Comparison of ENCODE assay signal across 8 mouse cellular contexts in genomic region chr9:45572787-45573492, GRCm38 (mm10).
DNase-seq lines count a peak whose midpoint lies in the region; ATAC-seq and TF ChIP-seq lines count a peak whose summit lies in the region.

No protein-coding gene starts in this region.

- no peaks in the 10 kb centered on the region for H3K9me3 ChIP-seq in kidney, postnatal 0 days (replicated peaks; ENCODE audit: low read length)

- peak overlapping the region; percentile 62 for H3K27ac ChIP-seq in layer of hippocampus, adult 2 months
- peak overlapping the region; percentile 42 for H3K27ac ChIP-seq in kidney, postnatal 0 days

- H3K9ac ChIP-seq in kidney, postnatal 0 days (ENCODE audit: low read depth, low read length): 0 out of 2 replicates have a peak overlapping the region, but pooled peaks have one; percentile 27

- no peak overlapping the region for H3K4me3 ChIP-seq in layer of hippocampus, adult 2 months
- no peak overlapping the region for H3K4me3 ChIP-seq in kidney, postnatal 0 days (replicated peaks; ENCODE audit: low read depth, low read length)

- 0 out of 2 replicates have a peak, but pooled peaks cover 8% of the 10 kb centered on the region for H3K4me1 ChIP-seq in kidney, postnatal 0 days (replicated peaks; ENCODE audit: insufficient read depth, low read length)

- intact Hi-C loops in left cerebral cortex, postnatal 25 days (cut with DNase I): no loop called here

- no peaks in the 10 kb centered on the region for H3K36me3 ChIP-seq in kidney, postnatal 0 days (ENCODE audit: insufficient read depth, low read length)

- no peak for DNase-seq in layer of hippocampus, adult 2 months (ENCODE audit: low spot score in 2 of 2)
- no peak for DNase-seq in layer of hippocampus, adult 8-10 months (ENCODE audit: low spot score in 2 of 2)
- peak; percentile 8 for DNase-seq in gastrocnemius, postnatal 25 days
- DNase-seq in kidney, postnatal 0 days (ENCODE audit: low spot score): peak; percentile 90
- peak; percentile 40 for DNase-seq in ovary, postnatal 14 days (ENCODE audit: low spot score)
- no peak for DNase-seq in cerebellum, adult 11-12 months
- DNase-seq in left cerebral cortex, postnatal 25 days (ENCODE audit: low spot score in 2 of 2): no peak

- no peak for TF ChIP-seq CTCF in layer of hippocampus, adult 2 months (conservative IDR thresholded peaks at IDR 0.05)
- no peak for TF ChIP-seq CTCF in kidney, postnatal 0 days (IDR thresholded peaks at IDR 0.05; ENCODE audit: low read depth)

- WGBS in kidney, postnatal 0 days: 26% methylated on average over 9 of the region's 9 CpGs

- H3K27me3 ChIP-seq in kidney, postnatal 0 days (ENCODE audit: insufficient read depth, low read length): no peaks in the 10 kb centered on the region

- H3K4me2 ChIP-seq in kidney, postnatal 0 days (ENCODE audit: low read length): no peak overlapping the region

- ATAC-seq in kidney, postnatal 0 days (replicated peaks; ENCODE audit: low FRiP score, low read depth): no peak
- no peak for ATAC-seq in granulocyte monocyte progenitor cell, adult 5-6 weeks (replicated peaks; ENCODE audit: poor library complexity, severe bottlenecking)

Comparison
In these comparisons a context has a peak if more than half of its experiments do, and no peak if none do; other contexts are left out.
1. DNase-seq: peak in gastrocnemius, postnatal 25 days (single experiment), kidney, postnatal 0 days (single experiment) and ovary, postnatal 14 days (single experiment); none in layer of hippocampus, adult 2 months (0 of 2), layer of hippocampus, adult 8-10 months (0 of 2), cerebellum, adult 11-12 months (single experiment) and left cerebral cortex, postnatal 25 days (0 of 2).